Mouse (Mus musculus): Measurements from ENCODE around the gene Csnk2b.

The Csnk2b gene

DNA sequence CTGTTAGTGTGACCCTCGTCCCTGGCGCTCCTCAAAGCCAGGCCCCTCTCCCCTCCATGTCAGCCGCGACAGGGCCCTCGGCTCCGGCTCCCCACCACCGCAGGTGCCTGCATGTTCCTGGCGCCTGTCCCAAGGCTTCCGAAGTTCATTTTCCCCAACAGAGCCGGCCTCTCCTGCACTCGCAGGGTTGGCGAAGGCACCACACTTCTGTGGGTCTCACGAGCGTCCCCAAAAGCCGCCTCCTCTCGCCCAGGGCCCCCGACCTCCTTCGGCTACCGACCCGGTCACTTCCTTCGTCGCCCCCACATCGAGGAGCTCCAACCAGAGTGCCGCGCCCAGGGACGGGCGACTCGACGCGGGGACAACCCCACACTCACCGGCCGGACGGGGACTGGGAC lies 1.1 kb downstream of the Csnk2b start:
- DNase-seq (ENCODE audit: low spot score in 2 of 2), result no peak

DNA sequence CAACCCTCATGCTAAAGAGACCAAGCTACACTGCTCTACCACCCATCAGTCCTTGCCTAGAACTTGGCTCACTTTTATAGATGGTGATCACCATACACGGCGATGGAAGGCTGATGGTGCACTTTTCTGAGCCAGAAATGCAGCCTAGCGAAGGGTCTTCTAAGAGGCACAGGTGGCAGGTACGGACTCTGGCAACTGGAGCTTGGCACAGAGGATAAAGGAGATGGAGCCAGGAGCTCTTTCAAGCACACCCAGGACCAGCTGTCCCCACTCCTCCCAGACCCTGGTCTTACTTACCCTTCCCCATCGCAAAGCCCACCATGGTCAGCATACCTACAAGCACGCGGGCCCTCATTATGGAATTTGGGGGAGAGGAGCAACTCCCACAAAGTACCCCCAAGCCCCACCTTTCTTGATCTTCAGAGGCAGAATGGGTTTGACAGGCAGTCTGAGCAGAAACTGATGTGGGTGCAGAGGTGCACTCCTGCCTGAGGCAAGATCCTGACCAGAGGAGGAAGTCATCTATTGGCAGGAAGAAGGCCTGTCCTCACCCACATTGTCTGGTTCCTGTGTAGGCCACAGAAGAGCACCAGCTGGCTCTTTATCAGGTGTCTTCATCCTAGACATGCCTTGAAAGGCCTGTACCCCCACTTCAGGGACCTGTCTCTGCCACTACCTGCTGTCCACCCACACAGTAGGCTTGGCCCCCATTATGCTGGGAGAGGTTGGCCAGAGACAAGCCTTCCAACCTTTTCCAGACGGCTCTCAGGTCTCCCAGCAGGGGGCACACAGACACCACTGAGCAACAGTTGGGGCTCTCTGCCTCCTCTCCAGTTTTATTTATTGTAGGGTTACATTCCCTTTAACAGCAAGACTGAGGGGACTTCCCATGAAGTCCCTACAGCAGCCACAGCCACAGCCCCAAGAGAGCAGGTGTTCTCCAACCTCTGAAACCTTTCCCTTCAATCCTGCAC lies 6.5 kb downstream of the Csnk2b start, which contains the start of gene Ly6g5b:
Gene Ly6g5b (minus strand): TSS at position 383 of the 974 bp plus-strand sequence.
- no peak for DNase-seq (ENCODE audit: low spot score in 2 of 2)

DNA sequence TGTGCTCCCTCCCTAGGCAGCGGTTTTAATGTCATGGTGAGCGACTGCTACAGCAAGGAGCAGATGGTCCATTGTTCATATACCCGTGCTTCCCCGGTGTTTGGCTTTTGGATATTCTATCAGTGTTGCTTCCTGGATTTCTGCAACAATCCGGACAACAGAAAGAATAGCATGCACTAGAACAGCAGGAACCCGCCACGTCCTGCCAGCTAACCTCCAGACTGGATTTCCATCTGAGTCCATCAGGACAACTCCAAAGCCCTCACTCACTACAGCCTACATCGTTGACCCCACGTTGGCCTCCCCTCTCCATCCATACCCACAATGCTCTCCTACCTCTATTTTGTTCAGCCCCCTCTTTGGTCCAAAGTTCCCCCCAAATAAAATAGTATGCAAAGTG lies 10.1 kb downstream of the Csnk2b start:
- DNase-seq (ENCODE audit: low spot score in 2 of 2), result no peak

DNA sequence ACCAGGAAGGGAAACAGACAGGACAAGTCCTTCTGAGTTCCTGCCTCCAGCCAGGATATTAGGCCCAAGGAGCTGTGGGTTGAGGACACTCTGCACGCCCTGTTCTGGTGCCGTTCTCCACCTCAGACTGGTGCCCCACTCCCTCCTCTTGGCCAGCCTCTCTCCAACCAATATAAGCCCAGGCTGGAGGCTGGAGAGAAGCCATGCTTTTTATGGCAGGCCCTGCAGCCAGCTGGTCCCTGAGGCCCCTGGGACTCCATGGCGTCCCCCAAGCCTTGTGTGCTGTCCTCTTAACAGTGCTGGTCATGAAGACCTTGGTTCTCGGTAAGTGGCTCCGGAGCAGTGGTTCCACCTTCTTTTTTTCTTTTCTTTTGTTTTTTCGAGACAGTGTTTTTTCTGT lies 13.8 kb downstream of the Csnk2b start, which contains the start of gene Ly6g5c:
Gene Ly6g5c (plus strand): TSS at position 183 of the 400 bp plus-strand sequence.
- no peak for DNase-seq (ENCODE audit: low spot score in 2 of 2)

DNA sequence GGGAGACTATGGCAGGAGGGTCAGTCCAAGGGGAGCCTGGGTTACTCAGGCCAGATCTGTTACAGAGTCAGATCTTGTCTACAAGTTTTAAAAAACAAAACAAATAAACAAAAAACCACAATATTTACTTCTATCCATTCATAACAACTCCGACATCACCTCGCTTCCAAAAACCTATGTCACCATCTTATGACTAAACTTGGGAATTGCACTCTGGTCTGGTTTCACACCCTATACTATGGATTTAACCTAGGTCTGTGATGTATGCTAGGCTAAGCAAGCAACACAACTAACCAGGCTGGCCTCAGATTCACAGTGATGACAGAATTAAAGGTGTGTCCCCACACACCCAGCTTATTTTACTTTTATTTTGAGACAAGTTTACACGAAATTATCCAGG lies 15.3 kb downstream of the Csnk2b start:
- DNase-seq (ENCODE audit: low spot score in 2 of 2), result no peak

DNA sequence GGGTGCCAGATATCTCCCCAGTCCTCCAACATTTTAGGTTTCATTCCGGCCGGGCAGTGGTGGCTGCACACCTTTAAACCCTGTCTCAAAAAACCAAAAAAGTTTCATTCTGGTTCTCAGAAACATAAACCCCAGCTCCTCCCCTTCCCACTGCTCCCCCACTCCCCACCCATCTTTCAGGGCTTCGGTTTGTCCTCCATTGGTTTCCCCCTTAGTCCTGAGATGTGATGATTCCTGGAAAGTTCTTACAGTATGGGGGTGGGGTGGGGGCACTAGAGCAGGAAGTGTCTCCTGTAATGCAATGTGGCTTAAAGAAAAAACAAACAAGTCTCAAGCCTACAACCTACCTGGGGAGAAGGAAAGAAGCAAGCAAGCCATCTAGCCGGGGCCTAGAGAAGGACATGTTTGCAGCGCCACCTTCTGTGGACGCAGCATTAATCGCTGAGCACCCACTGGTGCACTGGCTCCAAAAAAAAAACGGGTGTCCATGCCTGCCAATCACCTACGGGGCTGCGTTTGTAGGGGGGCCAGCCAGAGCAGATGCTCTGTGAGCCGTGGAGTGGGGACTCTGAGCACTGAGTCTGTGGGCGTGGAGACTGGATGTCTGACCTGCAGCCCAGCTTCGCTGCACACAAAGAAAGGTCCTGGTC lies 16.0 kb downstream of the Csnk2b start:
- DNase-seq (ENCODE audit: low spot score in 2 of 2), result no peak

DNA sequence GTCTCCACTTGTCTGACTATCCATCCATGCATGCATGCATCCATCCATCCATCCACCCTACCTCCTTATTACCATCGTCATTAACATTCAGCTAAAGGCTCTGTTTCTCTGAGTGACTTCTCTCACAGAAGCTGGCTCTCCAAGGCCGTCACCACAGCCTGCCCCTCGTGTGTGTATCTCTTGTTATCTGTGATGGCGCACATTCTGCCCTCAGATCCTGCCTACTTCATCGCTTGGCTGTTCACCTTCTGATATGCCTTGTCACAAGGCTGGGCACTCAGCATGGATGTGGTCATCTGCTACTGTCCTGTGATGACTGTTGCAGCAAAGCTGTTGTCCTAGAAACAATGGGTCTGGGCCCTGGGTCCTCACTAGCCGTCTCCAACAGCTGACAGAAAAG lies 17.1 kb downstream of the Csnk2b start:
- no peak for DNase-seq (ENCODE audit: low spot score in 2 of 2)

DNA sequence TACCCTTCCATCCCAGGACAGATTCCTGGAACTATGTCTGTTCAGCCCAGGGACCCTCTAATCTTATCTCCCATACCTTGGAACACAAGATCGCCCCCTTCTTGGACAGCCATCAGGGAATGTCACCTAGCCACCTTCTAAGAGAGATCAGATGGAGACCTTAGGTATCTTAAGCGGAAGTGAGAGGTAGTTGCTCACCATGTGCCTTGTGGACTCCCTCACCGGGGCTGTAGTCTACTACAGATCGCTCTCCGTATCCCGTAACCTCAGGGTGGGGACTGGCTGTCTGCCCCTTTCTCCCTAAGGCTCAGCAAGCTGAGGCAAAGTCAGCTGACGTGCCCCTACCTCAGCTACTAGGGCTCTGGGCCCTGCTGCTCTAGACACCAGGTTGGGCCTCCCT lies 17.8 kb downstream of the Csnk2b start:
- DNase-seq (ENCODE audit: low spot score in 2 of 2), result no peak

DNA sequence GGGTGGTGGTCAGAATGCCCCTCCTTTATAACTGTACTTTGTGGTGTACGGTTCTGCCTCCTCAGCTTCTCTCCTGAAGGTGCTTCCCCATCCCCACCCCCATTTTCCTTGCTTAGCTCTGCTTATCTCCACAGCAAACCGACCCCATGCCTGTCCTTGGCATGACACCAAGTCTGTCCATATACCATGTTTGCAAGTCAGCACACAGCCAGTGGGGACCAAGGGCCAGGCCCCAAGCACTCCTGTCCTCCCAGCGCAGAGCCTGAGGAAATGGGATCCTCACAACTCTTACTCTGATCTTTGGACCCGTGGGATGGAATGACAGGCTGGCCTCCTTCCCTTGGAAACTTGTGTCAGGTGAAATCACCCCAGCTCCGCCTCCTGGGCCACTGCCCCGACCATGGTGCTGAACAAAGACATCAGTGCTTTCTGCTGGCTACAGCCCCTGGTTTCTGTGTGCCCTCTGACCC lies 18.6 kb downstream of the Csnk2b start:
- DNase-seq (ENCODE audit: low spot score in 2 of 2), result no peak

DNA sequence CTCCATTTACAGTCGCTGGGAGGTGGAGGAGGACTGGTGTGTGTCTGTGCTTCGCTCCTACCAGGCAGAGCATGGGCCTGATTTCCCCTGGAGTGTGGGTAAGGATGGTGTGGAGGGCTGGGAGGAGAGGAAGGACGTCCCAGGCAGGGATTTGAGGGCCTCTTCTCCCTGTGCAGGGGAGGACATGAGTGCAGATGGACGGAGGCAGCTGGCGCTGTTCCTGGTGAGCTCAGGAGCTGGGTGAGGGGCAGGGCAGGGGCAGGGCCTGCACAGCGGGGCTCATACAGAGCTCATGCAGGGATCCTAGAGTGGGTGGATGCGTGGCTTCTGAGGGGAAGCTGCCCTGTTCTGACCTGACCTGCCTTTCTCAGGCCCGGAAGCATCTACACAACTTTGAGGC lies 19.6 kb downstream of the Csnk2b start:
- no peak for DNase-seq (ENCODE audit: low spot score in 2 of 2)

DNA sequence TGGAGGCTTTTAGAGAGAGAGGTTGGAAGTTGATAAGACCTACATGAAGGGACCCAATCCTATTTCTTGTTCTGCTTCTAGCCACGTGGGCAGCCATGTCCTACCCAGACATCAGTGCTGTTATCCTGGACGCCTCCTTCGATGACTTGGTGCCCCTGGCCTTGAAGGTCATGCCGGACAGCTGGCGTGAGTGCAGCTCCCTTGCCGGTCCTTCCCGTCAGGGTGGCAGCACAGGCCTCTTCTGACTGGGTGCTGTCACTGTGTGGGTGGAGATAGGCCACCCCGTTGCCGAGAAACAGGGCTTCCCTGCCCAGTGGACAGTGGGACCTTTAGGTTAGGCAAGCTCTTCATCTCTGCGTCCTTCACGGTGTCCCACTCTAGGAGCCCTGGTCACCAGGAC lies 20.7 kb downstream of the Csnk2b start:
- DNase-seq (ENCODE audit: low spot score in 2 of 2), result no peak

DNA sequence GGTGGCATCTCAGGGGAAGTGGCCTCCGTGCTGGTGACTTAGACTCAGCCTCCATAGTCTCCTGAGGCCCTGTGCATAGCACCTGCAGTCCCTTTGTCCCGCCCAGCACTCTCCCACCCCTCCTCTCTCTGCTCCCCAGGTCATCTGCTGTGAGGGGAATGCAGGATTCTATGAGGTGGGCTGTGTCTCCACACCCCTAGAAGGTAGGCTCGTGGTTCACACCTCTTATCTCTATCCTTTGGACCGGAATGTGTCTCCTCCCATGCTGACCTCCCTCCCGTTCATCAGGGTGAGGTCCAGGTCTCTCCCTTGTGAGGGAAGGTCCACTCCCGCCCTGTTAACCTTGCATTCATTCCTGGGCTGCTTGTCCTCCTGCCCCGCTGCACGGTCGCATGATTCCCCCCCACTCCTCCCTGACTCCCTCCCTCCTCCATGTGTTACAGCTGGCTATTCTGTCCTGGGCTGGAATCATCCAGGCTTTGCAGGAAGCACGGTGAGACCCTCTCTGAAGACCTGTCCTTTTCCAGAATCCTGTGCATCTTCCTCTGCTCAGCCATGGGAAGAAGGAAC lies 21.6 kb downstream of the Csnk2b start:
- no peak for DNase-seq (ENCODE audit: low spot score in 2 of 2)

DNA sequence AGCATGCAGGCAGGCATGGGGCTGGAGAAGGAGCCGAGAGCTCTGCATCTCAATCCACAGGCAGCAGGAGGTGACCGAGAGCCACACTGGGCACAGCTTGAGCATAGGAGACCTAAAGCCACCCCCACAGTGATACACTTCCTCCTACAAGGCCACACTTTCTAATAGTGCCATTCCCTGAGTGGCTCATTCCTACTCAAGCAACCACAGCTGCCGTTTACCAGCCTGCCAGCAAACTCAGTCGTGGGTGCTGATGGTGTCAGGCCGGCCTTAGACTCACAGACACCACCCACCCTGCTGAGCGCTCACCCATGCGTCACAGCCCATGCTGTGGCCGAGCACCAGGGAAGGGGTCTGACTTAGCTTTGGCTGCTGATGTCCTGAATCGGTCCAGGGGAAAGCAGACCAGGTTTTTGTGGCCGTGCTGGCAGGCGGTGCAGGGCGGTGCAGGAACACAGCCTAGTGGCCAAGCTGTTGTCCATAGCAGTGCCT lies 24.6 kb downstream of the Csnk2b start:
- peak; percentile 55 to 69 for DNase-seq (ENCODE audit: low spot score in 2 of 2)

DNA sequence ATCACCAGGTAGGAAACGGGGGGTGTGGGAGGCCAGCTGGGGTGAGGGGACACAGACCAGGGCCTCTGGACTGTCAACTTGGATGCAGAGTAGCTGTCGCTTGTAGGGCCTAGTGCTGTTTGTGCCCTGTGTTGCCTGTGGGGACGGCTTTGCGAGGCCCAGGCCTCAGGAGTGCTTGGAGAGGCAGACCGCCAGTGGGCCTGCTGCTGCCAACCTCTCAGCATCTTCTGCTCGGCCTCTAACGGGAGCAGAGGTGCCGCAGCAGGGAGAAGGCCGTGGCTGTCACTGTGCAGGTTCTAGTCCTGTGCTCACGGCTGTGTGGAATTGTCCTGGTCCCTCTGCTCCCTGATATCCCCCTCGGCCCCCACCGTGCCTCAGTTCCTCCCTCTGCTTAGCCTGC lies 25.3 kb downstream of the Csnk2b start:
- no peak for DNase-seq (ENCODE audit: low spot score in 2 of 2)

DNA sequence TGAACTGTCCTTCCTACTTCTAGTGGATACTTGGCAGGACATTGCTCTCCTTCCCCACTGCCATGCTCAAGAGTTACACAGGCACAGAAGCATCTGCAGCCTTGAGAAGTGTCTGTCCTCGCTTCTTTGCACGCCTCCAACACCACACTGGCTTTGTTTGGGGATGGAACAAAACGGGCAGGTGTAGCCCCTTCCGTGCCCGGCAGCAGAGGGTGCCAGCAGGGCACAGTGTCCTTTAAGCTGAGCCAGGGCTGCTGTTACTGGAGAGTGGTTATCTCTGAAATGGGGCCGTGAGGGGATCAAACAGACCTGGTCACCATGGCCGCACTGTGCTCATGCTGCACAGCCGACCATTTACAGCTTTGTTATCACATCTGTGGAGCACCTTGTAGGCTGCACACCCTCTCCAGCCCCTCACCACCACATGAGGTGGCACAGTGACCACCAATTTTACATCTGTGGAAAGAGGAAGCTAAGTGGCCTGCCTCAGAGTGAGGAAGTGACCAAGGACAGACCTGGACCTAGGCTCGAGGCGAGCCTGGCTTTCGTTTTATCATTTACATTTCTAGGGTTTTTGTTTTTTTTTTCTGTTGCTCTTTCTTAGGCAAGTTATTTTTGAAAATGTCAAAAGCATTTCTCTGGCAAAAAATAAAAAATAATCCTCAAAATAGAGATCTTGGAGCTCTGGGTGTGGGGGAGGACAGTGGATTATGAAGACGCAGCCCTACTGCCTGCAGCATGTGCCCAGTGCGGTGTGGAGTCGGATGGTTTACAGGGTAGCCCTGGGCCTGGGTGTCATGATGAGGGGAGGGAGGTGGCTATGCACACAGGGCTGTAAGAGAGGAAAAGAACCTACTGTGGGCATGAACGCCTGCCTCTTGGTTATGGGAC lies 27.1 kb downstream of the Csnk2b start:
- DNase-seq (ENCODE audit: low spot score in 2 of 2), result no peak

DNA sequence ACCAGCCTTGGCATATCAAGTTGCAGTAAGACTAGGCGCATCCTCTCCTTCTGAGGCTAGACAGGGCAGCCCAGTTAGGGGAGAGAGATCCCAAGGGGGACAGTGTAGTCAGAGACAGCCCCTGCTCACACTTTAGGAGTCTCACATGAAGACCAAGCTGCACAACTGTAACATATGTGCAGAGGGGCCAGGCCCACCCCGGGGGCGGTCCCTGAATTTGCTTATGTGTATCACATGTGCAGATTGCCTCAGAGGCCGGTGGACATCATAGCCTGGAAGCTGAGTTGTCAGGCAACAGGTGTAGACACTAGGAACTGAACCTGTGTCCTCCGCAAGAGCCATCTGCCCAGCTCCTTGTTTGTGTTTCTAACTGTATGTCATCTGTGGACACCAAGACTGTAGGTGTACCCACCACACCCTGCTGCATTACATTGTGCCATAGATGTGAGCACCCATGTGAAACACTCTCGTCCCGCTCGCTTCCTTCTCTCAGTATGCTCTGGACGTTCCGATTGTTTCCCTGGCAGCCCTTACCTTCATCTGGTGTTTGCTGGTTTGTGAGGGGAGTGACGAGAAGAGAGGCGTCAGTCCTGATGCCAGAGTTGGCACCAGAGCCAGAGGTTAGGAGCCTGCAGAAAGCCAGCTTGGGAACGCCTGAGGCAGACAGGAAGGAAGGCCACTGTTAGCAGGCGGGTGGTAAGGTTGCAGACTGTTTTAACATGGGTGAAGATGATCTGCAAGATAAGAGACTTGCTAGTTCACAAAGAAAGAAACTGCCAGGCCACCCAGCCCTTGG lies 29.3 kb downstream of the Csnk2b start:
- DNase-seq (ENCODE audit: low spot score in 2 of 2), result no peak

DNA sequence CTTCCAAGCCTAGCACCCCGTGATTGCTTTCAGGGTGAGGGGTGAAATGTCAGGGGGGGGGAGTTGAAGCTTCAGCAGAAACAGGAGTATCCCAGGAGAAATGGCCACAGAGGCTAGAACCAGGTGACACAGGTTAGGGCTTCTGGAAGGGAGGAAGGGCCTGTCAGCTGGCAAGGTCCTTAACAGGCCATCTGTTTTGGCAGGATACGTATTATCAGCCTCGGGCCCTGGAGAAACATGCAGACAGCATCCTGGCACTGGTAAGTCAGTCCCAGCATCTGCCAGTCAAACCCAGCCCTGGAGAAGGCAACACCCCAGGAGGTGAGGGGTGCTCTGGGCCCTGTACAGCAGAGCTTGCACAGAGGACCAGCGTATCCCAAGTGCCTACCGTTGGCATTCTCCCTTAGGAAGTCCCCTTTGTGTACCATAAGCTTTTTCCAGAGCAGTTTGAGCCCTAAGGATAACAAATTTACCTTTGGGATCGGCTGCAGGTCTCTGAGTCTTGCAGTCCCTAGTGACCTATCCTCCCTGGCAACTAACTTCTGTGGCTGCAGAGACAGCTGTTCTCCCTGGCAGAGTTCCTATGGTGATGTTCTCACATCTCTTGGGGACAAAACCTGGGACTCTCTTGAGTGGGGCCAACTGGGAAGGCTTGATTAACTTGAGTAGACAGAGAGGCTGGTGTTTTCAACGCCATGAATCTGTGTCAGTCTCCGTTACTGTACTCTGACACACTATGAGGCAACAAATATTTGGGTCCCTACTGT lies 31.5 kb downstream of the Csnk2b start:
- DNase-seq (ENCODE audit: low spot score in 2 of 2), result no peak

DNA sequence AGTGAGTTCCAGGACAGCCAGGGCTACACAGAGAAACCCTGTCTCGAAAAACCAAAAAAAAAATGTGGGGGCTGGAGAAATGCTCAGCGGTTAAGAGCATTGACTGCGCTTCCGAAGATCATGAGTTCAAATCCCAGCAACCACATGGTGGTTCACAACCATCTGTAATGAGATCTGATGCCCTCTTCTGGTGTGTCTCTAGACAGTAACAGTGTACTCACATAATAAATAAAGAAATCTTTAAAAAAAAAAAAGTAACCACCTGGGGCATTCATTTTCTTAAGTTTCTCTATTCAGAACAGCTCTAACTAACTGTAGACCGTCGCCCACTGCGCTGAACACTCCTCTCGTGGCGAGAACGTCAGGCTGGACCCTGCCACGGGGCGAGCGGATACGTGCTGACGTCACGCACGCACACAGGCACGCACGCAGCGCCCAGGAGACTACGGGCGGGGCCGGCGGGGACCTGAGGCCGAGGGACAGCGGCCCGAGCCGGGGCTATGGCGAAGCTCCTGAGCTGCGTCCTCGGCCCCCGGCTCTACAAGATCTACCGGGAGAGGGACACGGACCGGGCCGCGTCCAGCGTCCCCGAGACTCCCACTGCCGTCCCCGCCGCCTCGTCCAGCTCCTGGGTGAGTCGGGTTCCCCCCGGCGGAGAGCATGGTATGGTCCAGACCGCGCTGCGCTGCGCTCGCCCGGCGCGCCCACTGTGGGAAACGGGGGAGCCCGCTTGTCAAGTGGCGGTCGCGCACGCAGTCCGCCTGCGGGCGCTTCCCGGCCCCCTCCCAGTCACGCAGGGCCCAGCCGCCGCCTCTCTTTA lies 32.8 kb downstream of the Csnk2b start, which contains the start of gene Abhd16a:
Gene Abhd16a (plus strand): TSS at position 439 of the 820 bp plus-strand sequence.
- peak; percentile 94 to 96 for DNase-seq (ENCODE audit: low spot score in 2 of 2)

DNA sequence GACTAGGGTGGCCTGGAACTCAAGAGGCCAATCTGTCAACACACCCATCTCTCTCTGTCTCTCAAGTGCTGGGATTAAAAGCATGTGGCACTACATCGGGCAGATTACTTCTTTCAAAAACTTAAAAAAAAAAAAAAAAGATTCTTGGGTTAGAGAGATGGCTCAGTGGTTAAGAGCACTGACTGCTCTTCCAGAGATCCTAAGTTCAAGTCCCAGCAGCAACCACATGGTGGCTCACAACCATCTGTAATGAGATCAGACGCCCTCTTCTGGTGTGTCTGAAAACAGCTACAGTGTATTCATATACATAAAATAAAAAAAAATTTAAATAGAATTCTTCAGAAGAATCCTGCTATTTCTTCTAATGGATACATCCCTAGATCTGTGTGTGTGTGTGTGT lies 33.7 kb downstream of the Csnk2b start:
- no peak for DNase-seq (ENCODE audit: low spot score in 2 of 2)

All from frontal cortex, postnatal 36 days (tissue).